Mouse (Mus musculus) liver, embryonic 15.5 days (tissue): ENCODE results near the gene Ndc80. TPM values are rescaled to one million over a fixed set of nuclear protein-coding genes. Genes with fewer than 3 reads are reported as not detected.

ENCODE experiments used
- polyA plus RNA-seq: library from polyadenylated mRNA; unstranded; fragments of >200 nt; fragmentation: Nextera tagmentation; extraction: Ambion mirVana; gene quantifications from 2 replicates; pipeline ENCODE4 v1.2.1, GENCODE M21; 2015

Ndc80 gene
- polyA plus RNA-seq, 1 experiment from 2014 or later, result 32.2 TPM

Other genes starting within 250 kb of the Ndc80 start
- gene Emilin2, start 214.9 kb downstream of the Ndc80 start, polyA plus RNA-seq, result 23.9 and 29.7 TPM in 2 replicates
- 1.3 and 1.5 TPM in 2 replicates for gene Gm4707, start 66.9 kb downstream of the Ndc80 start, polyA plus RNA-seq
- gene Smchd1, start 51.5 kb downstream of the Ndc80 start, polyA plus RNA-seq, result 28.6 and 30.6 TPM in 2 replicates
- 0.17 and 0.32 TPM in 2 replicates for gene Spdya, start 25.2 kb upstream of the Ndc80 start, polyA plus RNA-seq
- gene Wdr43, start 89.0 kb upstream of the Ndc80 start, polyA plus RNA-seq, result 32.9 and 33.3 TPM in 2 replicates
- 0.16 TPM in 1 of 2 replicates, not detected in the other for gene Togaram2, start 146.4 kb upstream of the Ndc80 start, polyA plus RNA-seq
- gene Pcare, start 226.0 kb upstream of the Ndc80 start, polyA plus RNA-seq, result 0.05 TPM in 1 of 2 replicates, not detected in the other
- gene Clip4, start 241.6 kb upstream of the Ndc80 start, polyA plus RNA-seq, result 0.36 and 0.46 TPM in 2 replicates